Mouse (Mus musculus) right cerebral cortex, adult 18-20 months (tissue): ENCODE results near the gene Fam208a.
A peak's percentile ranks its signal among the peaks of the same experiment; 100 is the strongest.

Experiments used
- DNase-seq: peaks from one replicate; pipeline ENCODE4 v3.0.0; 2022; ENCODE audit warnings: mixed read lengths

The Fam208a gene

GRCm38 (mm10) chr14:27422301-27422700 is 6.3 kb upstream of the Fam208a start:
- no peak for DNase-seq

GRCm38 (mm10) chr14:27428973-27429711 is 508 bp downstream of the Fam208a start:
- DNase-seq: peak; percentile 89

- DNase-seq: no peak
These were observed 1.6 kb downstream of the Fam208a start for GRCm38 (mm10) chr14:27430280-27430679.

GRCm38 (mm10) chr14:27432064-27432463 is 3.4 kb downstream of the Fam208a start:
- no peak for DNase-seq

GRCm38 (mm10) chr14:27436116-27436515 is 7.5 kb downstream of the Fam208a start:
- DNase-seq: no peak

- no peak for DNase-seq
These were observed 8.2 kb downstream of the Fam208a start for GRCm38 (mm10) chr14:27436826-27437225.

- no peak for DNase-seq
These were observed 12.3 kb downstream of the Fam208a start for GRCm38 (mm10) chr14:27440921-27441320.

DNA sequence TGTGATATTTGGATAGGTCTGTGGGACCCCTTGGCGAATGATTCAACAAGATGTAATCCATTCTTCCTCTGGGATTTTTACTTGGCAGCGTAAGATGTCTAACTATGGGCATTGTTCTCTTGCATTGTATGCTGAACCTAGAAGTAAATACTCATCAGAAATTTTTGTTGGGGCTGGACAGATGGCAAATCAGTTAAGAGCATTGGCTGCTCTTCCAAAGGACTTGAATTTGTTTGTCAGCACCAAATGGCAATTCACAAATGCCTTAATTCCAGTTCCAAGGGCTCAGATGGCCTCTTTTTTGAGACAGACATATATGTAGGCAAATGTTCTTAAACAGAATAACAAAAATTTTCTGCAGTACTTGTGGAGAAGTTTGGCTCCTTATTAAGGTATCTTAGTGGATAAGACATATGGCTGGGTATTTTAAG is 16.2 kb downstream of the Fam208a start:
- peak; percentile 11 for DNase-seq

GRCm38 (mm10) chr14:27446963-27447362 is 18.3 kb downstream of the Fam208a start:
- no peak for DNase-seq

DNA sequence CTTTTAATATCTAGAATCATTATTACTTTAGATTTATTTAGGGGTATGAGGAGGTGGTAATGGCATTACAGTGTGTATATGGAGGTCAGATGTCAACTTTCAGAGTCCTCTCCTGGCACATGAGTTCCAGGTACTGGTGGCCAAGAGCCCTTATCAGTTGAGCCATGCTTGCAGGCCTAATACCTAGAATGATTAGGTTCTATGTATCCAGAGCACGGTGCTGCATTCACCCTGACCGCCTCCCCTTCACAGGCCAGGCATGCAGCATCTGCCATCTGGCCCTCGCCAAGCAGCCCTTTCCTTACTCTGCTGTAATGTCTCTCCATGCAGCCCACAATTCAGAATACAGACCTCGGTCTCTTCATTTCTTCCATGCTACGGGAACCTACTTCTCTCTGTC is 62.8 kb downstream of the Fam208a start:
- DNase-seq: no peak

DNA sequence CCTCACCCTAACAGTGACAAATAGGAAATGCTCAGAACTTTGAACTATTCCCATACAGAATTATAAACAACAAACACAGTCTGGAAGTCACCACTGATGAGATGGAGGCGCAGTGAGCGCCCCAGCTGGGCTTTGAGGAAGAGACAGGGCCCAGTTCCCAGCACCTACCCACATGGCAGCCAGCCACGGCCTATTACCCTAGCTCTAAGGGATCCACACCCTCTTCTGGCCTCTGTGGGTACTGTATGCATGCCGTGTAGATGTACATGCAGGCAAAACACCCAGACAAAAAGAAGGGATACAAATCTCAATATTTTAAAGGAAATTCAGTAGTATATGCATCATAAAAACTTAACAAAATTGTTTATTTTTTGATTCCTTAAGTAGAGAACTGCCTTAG is 64.9 kb downstream of the Fam208a start:
- no peak for DNase-seq

DNA sequence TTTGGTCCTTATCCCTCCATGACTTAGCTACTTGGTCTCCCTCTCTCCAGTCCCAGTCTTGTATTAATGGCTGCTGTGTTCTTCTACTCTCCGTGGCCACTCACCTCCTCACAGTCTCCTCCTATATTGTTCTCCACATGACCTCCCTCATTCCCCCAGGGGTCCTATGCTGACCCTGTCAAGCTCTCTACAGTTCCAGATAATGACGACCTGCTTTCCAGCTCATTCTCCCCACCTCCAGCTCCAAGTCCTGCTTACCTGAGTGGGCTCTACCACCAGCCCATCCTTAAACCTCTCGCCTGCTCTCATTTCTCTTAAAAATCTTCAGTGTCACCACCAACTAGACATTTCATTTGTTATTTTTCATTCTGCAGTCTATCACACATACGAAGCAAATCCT is 72.5 kb downstream of the Fam208a start:
- DNase-seq: no peak

DNA sequence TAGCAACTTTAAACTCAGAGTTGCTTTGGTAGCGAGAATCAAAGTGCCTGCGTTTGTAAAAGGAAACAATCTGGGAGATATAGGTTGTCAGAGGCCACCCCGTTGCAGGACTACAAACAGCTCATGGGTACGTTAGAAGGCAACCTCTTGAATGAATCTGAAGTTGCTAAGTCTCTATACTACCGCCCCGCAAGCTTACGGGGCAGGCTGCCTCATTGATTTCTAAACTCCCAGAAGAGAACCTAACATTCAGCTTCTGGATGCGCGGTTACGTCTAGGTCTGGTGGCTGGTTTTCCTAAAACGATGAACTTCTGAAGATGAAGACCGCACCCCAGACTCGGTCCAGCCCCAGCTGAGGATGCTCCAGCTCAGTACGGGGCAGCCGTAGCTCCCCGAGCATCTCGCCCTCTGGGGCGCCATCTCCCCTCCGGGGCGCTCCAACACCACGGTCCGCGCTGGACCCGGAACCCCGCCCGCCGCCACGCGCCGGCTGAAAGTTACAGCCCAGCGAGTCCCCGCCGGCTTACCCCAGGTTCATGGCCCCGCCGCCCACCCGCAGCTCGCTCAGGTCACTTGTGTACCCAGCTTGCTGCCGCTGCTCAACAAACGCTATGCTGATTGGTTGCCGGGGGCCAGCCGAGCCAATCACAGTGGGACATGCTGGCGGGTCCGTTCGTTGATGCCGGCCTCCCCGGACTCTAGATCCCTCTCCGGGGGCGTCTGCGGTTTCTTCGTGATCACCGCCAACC is 79.4 kb downstream of the Fam208a start, which contains the start of gene Ccdc66:
Gene Ccdc66, minus strand, starts transcription at position 567 of the 750 bp plus-strand sequence.
- DNase-seq: peak; percentile 99

GRCm38 (mm10) chr14:27508644-27509301 is 80.1 kb downstream of the Fam208a start:
- no peak for DNase-seq

DNA sequence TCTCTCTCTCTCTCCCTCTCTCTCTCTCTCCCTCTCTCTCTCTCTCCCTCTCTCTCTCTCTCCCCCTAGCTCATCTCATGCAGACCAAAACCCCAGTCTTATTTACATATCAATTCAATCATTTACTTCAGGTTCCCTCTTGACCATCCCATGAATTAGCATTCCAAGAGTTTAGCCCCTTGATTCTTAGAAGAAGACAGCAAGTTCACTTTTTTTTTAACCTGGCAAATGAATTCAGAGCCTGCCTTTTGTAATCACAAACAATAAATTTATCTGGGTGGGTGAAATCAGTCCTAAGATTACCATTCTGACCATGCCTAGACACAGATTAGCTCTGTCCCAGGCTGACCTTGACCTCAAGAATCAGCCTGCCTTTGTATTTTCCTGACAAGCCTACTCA is 95.9 kb downstream of the Fam208a start:
- DNase-seq: no peak
